Mouse (Mus musculus) heart, postnatal 0 days (tissue): ENCODE measurements around the gene Nfe2l3. TPM values are rescaled to one million over a fixed set of nuclear protein-coding genes. Genes with fewer than 3 reads are reported as not detected.
"Not testable (repeated sequence)": the region's sequence is repeated elsewhere in the genome, so short reads cannot be mapped to it uniquely, and the experiment has no call there.

Source experiments
- ATAC-seq: fragments of 200-750 bp; cut with Nextera tagmentation; 2 replicates; pipeline ENCODE4 v1.8.0; 2017; ENCODE audit warnings: low read depth, moderate number of reproducible peaks, moderate library complexity; ENCODE audit not compliant: insufficient read depth
- DNase-seq: peaks from one replicate; pipeline ENCODE4 v3.0.0-alpha.2; 2016; ENCODE audit warnings: low spot score
- H3K27ac ChIP-seq: fragments of 300-500 bp; sonication (generic); 2 replicates; pipeline ENCODE4 v1.5.1; 2014; ENCODE audit warnings: low read depth, mild to moderate bottlenecking
- H3K27me3 ChIP-seq: fragments of 300-500 bp; sonication (generic); 2 replicates; pipeline ENCODE4 v1.6.1; 2014; ENCODE audit warnings: low read length, mixed read lengths; ENCODE audit not compliant: control insufficient read depth, insufficient read depth
- H3K36me3 ChIP-seq: fragments of 300-500 bp; sonication (generic); replicated peaks from 2 replicates; pipeline ENCODE4 v1.6.1; 2014; ENCODE audit warnings: low read length, mixed read lengths; ENCODE audit not compliant: control insufficient read depth, insufficient read depth
- H3K4me1 ChIP-seq: fragments of 300-500 bp; sonication (generic); 2 replicates; pipeline ENCODE4 v1.6.1; 2014; ENCODE audit warnings: antibody characterized with exemption; ENCODE audit not compliant: control insufficient read depth, insufficient read depth
- H3K4me2 ChIP-seq: fragments of 300-500 bp; sonication (generic); 2 replicates; pipeline ENCODE4 v1.6.1; 2014; ENCODE audit warnings: low read depth, mild to moderate bottlenecking, low read length, moderate library complexity
- H3K4me3 ChIP-seq: fragments of 300-500 bp; sonication (generic); 2 replicates; pipeline ENCODE4 v1.5.1; 2014; ENCODE audit warnings: low read depth, low read length
- H3K9ac ChIP-seq: fragments of 300-500 bp; sonication (generic); replicated peaks from 2 replicates; pipeline ENCODE4 v1.6.1; 2014; ENCODE audit warnings: low read depth, low read length, mixed read lengths
- H3K9me3 ChIP-seq: fragments of 300-500 bp; sonication (generic); replicated peaks from 2 replicates; pipeline ENCODE4 v1.6.1; 2016; ENCODE audit warnings: low read length; ENCODE audit not compliant: control insufficient read depth
- CTCF ChIP-seq: IDR thresholded peaks from 2 replicates; pipeline ENCODE4 v1.5.1; 2016; ENCODE audit warnings: antibody characterized with exemption, control low read depth, low read depth
- EP300 ChIP-seq: IDR thresholded peaks from 2 replicates; pipeline ENCODE4 v1.6.1; 2016; ENCODE audit warnings: antibody characterized with exemption, low read depth
- WGBS: fragments of 180-500 bp; shearing (Covaris S2); extraction: QIAGEN DNeasy Blood & Tissue Kit; methylation state at CpG from one replicate; pipeline ENCODE4 v1.1.7; 2014; 5-methylcytosine and 5-hydroxymethylcytosine counted together
- polyA plus RNA-seq: library from polyadenylated mRNA; unstranded; fragments of >200 nt; fragmentation: Nextera tagmentation; extraction: Ambion mirVana; gene quantifications from 2 replicates; pipeline ENCODE4 v1.2.1, GENCODE M21; 2015
- total RNA-seq: library from RNA; depleted of rRNA; stranded (reverse); fragments of >200 nt; gene quantifications from 2 replicates; pipeline ENCODE4 v1.2.3, GENCODE M21; 2014; ENCODE audit warnings: low replicate concordance

Gene Nfe2l3
- total and polyA plus RNA-seq, 2 experiments from 2014 or later, result 1.2 to 5.0 TPM

GRCm38 (mm10) chr6:51479136-51479731 lies 46.8 kb downstream of the Nfe2l3 start:
- Histone ChIP-seq H3K27me3 (no peaks in the 10 kb centered on the region), H3K9ac (no peak overlapping the region), H3K4me1 (no peaks in the 10 kb centered on the region), H3K4me2 (no peak overlapping the region), H3K27ac (no peak overlapping the region), H3K4me3 (no peak overlapping the region), H3K36me3 (peaks cover 76% of the 10 kb centered on the region), H3K9me3 (no peaks in the 10 kb centered on the region)
- WGBS, result 86% methylated on average over 4 of the region's 4 CpGs
- no peak for ATAC-seq
- DNase-seq, result no peak
- no peak for TF ChIP-seq CTCF
- no peak for TF ChIP-seq EP300

- no peaks in the 10 kb centered on the region for H3K27me3 ChIP-seq
- DNase-seq, result no peak
- no peak overlapping the region for H3K4me3 ChIP-seq
- H3K4me2 ChIP-seq, result no peak overlapping the region
- H3K36me3 ChIP-seq, result peaks cover 59% of the 10 kb centered on the region
- no peak overlapping the region for H3K9ac ChIP-seq
- no peak for TF ChIP-seq EP300
- TF ChIP-seq CTCF, result no peak
- H3K4me1 ChIP-seq, result peaks cover 7% of the 10 kb centered on the region; the same call in 1 of the 2 replicates
- ATAC-seq, result no peak
- WGBS, result 92% methylated on average over 8 of the region's 8 CpGs
- H3K27ac ChIP-seq, result no peak overlapping the region
- H3K9me3 ChIP-seq, result no peaks in the 10 kb centered on the region
Measured at GRCm38 (mm10) chr6:51481548-51481947, 49.1 kb downstream of the Nfe2l3 start.

GRCm38 (mm10) chr6:51483861-51484260 lies 51.4 kb downstream of the Nfe2l3 start:
- WGBS, result 92% methylated on average over 3 of the region's 3 CpGs
- peaks cover 41% of the 10 kb centered on the region for H3K36me3 ChIP-seq

GRCm38 (mm10) chr6:51484556-51484955 lies 52.1 kb downstream of the Nfe2l3 start:
- not testable (repeated sequence) for H3K4me3 ChIP-seq, DNase-seq, H3K27me3 ChIP-seq, H3K4me2 ChIP-seq, H3K4me1 ChIP-seq, H3K9me3 ChIP-seq, ATAC-seq, H3K9ac ChIP-seq, H3K27ac ChIP-seq
- H3K36me3 ChIP-seq, result peaks cover 34% of the 10 kb centered on the region
- WGBS, result 88% methylated on average over 8 of the region's 8 CpGs

More at GRCm38 (mm10) chr6:51483861-51484260, 51.4 kb downstream of the Nfe2l3 start:
- Histone ChIP-seq H3K9me3 (0 out of 2 replicates have a peak, but pooled peaks cover 10% of the 10 kb centered on the region), H3K4me1 (peaks cover 7% of the 10 kb centered on the region; the same call in 1 of the 2 replicates), H3K27me3 (no peaks in the 10 kb centered on the region), H3K4me3 (no peak overlapping the region), H3K9ac (no peak overlapping the region), H3K27ac (no peak overlapping the region), H3K4me2 (no peak overlapping the region)
- TF ChIP-seq CTCF, result no peak
- no peak for TF ChIP-seq EP300
- no peak for DNase-seq
- no peak for ATAC-seq

DNA sequence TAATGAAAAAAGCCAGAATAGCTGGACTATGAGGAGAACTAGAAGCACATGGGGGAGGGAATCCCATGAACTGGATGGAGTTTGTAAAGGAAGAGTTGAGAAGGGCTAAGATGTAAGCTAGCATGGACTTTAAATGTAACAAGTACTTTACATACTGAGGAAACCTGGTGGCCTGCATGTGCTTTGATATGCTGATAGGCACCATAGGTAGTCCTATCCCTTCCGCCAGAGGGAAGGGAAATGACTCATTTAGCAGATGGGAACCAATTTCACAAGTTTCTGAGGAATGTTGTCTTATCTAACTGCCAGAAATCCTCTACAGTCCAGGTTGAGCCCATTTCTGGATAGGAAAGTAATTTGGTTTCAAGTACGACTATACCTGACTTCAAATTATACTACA lies 53.2 kb downstream of the Nfe2l3 start:
- Histone ChIP-seq H3K9me3 (0 out of 2 replicates have a peak, but pooled peaks cover 10% of the 10 kb centered on the region), H3K4me3 (no peak overlapping the region), H3K27ac (no peak overlapping the region), H3K4me2 (no peak overlapping the region), H3K4me1 (peaks cover 10% of the 10 kb centered on the region; the same call in 1 of the 2 replicates), H3K27me3 (no peaks in the 10 kb centered on the region), H3K9ac (no peak overlapping the region), H3K36me3 (peaks cover 24% of the 10 kb centered on the region)
- DNase-seq (no peak), ATAC-seq (no peak)
- 60% methylated on average over 2 of the region's 2 CpGs for WGBS
- TF ChIP-seq EP300 (no peak), CTCF (no peak)
